Mouse (Mus musculus): ENCODE results near the gene Ascc2. TPM values are rescaled to one million over a fixed set of nuclear protein-coding genes. Genes with fewer than 3 reads are reported as not detected.
"Not testable (repeated sequence)": the region's sequence is repeated elsewhere in the genome, so short reads cannot be mapped to it uniquely, and the experiment has no call there.

Gene Ascc2
- polyA plus RNA-seq, 1 experiment from 2014 or later, result 36.2 TPM

DNA sequence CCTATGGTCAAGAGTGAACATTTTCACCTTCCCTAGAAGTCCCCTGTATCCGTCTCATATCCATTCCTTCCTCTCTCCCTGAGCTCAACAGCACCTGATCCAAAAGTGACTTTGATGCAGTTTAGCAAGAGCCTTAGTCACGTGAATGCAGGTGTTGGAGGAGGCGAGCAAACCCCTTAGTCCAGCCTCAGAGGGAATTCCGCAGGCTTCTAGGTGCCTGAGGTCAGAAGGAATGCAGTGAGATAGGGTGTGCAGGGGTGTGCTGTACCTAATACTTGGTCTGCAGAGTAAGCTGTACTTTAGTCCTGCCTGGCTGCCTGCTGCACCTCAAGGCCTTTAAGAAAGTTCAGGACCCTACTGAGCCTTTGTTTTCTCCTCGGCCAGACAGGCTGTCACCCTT is 6.2 kb downstream of the Ascc2 start:
- 65% methylated on average over 5 of the region's 5 CpGs for WGBS
- no peak for ATAC-seq (ENCODE audit: low FRiP score, low TSS enrichment)

DNA sequence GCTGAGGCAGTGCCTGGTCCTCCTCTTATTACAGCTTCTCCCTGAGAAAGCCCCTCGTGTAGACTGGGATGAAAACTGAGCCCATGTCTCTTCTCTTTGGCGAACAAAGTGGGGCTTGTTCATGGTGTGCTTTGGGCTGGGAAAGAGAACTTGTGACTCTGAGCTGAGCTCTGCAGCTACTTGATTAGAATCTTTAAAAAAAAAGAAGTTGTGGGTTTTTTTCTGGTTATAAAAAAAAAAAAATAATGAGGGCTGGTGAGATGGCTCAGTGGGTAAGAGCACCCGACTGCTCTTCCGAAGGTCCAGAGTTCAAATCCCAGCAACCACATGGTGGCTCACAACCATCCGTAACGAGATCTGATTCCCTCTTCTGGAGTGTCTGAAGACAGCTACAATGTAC is 7.6 kb downstream of the Ascc2 start:
- H3K9ac ChIP-seq (ENCODE audit: low read depth, low read length); H3K27ac ChIP-seq (ENCODE audit: low read depth, low read length); ATAC-seq (ENCODE audit: low FRiP score, low TSS enrichment); H3K4me3 ChIP-seq (ENCODE audit: low read length); H3K9me3 ChIP-seq (ENCODE audit: control insufficient read depth, low read length); H3K4me2 ChIP-seq (replicated peaks; ENCODE audit: low read depth, low read length); H3K4me1 ChIP-seq (ENCODE audit: control insufficient read depth, insufficient read depth, low read length); H3K27me3 ChIP-seq (ENCODE audit: control insufficient read depth, insufficient read depth, low read length): not testable (repeated sequence)
- 87% methylated on average over 4 of the region's 6 CpGs for WGBS
- peaks cover 43% of the 10 kb centered on the region for H3K36me3 ChIP-seq (ENCODE audit: control insufficient read depth, insufficient read depth, low read length)

More for the DNA sequence above, 6.2 kb downstream of the Ascc2 start:
- Histone ChIP-seq H3K4me3 (ENCODE audit: low read length) (no peak overlapping the region), H3K27me3 (ENCODE audit: control insufficient read depth, insufficient read depth, low read length) (no peaks in the 10 kb centered on the region), H3K4me2 (replicated peaks; ENCODE audit: low read depth, low read length) (no peak overlapping the region), H3K9me3 (ENCODE audit: control insufficient read depth, low read length) (no peaks in the 10 kb centered on the region), H3K36me3 (ENCODE audit: control insufficient read depth, insufficient read depth, low read length) (peaks cover 29% of the 10 kb centered on the region; the same call in 1 of the 2 replicates), H3K9ac (ENCODE audit: low read depth, low read length) (no peak overlapping the region), H3K27ac (ENCODE audit: low read depth, low read length) (no peak overlapping the region), H3K4me1 (ENCODE audit: control insufficient read depth, insufficient read depth, low read length) (peaks cover under 1% of the 10 kb centered on the region; the same call in 1 of the 2 replicates)

- Histone ChIP-seq H3K4me1 (ENCODE audit: control insufficient read depth, insufficient read depth, low read length) (no peaks in the 10 kb centered on the region), H3K4me3 (ENCODE audit: low read length) (no peak overlapping the region), H3K36me3 (ENCODE audit: control insufficient read depth, insufficient read depth, low read length) (peaks cover 50% of the 10 kb centered on the region), H3K27me3 (ENCODE audit: control insufficient read depth, insufficient read depth, low read length) (no peaks in the 10 kb centered on the region), H3K9me3 (ENCODE audit: control insufficient read depth, low read length) (no peaks in the 10 kb centered on the region), H3K4me2 (replicated peaks; ENCODE audit: low read depth, low read length) (no peak overlapping the region), H3K27ac (ENCODE audit: low read depth, low read length) (no peak overlapping the region), H3K9ac (ENCODE audit: low read depth, low read length) (no peak overlapping the region)
- ATAC-seq (ENCODE audit: low FRiP score, low TSS enrichment), result no peak
- 81% methylated on average over 9 of the region's 9 CpGs for WGBS
These were observed 8.9 kb downstream of the Ascc2 start for GRCm38 (mm10) chr11:4646409-4646808.

DNA sequence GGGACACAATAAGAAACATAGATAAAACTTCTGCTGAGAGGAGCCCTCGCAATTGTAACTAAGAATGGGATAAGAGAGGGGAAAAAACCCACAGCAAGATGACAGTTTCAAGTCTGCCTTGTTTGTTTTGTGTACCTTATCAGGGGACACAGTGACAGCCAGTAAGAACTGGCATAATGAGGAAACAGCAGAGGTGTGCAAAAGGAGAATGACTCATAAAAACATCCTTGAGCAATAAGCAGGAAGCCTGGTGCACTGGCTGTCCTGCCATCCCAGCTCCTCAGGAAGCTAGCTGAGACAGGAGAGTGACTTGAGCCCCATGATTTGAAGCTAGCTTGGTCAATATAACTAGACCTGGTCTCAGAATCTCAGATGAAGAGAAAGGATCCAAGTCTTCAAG is 22.3 kb downstream of the Ascc2 start:
- no peak overlapping the region for H3K27ac ChIP-seq (ENCODE audit: low read depth, low read length)
- no peak overlapping the region for H3K4me3 ChIP-seq (ENCODE audit: low read length)
- no peak overlapping the region for H3K9ac ChIP-seq (ENCODE audit: low read depth, low read length)
- no peaks in the 10 kb centered on the region for H3K27me3 ChIP-seq (ENCODE audit: control insufficient read depth, insufficient read depth, low read length)
- H3K4me2 ChIP-seq (replicated peaks; ENCODE audit: low read depth, low read length), result no peak overlapping the region
- WGBS, result 89% methylated on average over 1 of the region's 1 CpGs
- H3K4me1 ChIP-seq (ENCODE audit: control insufficient read depth, insufficient read depth, low read length), result no peaks in the 10 kb centered on the region
- H3K9me3 ChIP-seq (ENCODE audit: control insufficient read depth, low read length), result no peaks in the 10 kb centered on the region
- H3K36me3 ChIP-seq (ENCODE audit: control insufficient read depth, insufficient read depth, low read length), result peaks cover 36% of the 10 kb centered on the region
- no peak for ATAC-seq (ENCODE audit: low FRiP score, low TSS enrichment)

- Histone ChIP-seq H3K9ac (ENCODE audit: low read depth, low read length) (no peak overlapping the region), H3K27me3 (ENCODE audit: control insufficient read depth, insufficient read depth, low read length) (no peaks in the 10 kb centered on the region), H3K36me3 (ENCODE audit: control insufficient read depth, insufficient read depth, low read length) (peaks cover 33% of the 10 kb centered on the region), H3K4me3 (ENCODE audit: low read length) (no peak overlapping the region), H3K9me3 (ENCODE audit: control insufficient read depth, low read length) (no peaks in the 10 kb centered on the region), H3K4me1 (ENCODE audit: control insufficient read depth, insufficient read depth, low read length) (no peaks in the 10 kb centered on the region), H3K4me2 (replicated peaks; ENCODE audit: low read depth, low read length) (no peak overlapping the region), H3K27ac (ENCODE audit: low read depth, low read length) (no peak overlapping the region)
- WGBS, result 90% methylated on average over 7 of the region's 7 CpGs
- ATAC-seq (ENCODE audit: low FRiP score, low TSS enrichment), result no peak
These were observed 22.9 kb downstream of the Ascc2 start for GRCm38 (mm10) chr11:4660309-4661025.

- Histone ChIP-seq H3K9ac (ENCODE audit: low read depth, low read length) (no peak overlapping the region), H3K4me2 (replicated peaks; ENCODE audit: low read depth, low read length) (no peak overlapping the region), H3K4me3 (ENCODE audit: low read length) (no peak overlapping the region), H3K27ac (ENCODE audit: low read depth, low read length) (no peak overlapping the region), H3K4me1 (ENCODE audit: control insufficient read depth, insufficient read depth, low read length) (no peaks in the 10 kb centered on the region), H3K9me3 (ENCODE audit: control insufficient read depth, low read length) (no peaks in the 10 kb centered on the region), H3K36me3 (ENCODE audit: control insufficient read depth, insufficient read depth, low read length) (peaks cover 30% of the 10 kb centered on the region), H3K27me3 (ENCODE audit: control insufficient read depth, insufficient read depth, low read length) (no peaks in the 10 kb centered on the region)
- ATAC-seq (ENCODE audit: low FRiP score, low TSS enrichment), result no peak
- WGBS, result 95% methylated on average over 4 of the region's 4 CpGs
These were observed 23.8 kb downstream of the Ascc2 start for GRCm38 (mm10) chr11:4661324-4661723.

DNA sequence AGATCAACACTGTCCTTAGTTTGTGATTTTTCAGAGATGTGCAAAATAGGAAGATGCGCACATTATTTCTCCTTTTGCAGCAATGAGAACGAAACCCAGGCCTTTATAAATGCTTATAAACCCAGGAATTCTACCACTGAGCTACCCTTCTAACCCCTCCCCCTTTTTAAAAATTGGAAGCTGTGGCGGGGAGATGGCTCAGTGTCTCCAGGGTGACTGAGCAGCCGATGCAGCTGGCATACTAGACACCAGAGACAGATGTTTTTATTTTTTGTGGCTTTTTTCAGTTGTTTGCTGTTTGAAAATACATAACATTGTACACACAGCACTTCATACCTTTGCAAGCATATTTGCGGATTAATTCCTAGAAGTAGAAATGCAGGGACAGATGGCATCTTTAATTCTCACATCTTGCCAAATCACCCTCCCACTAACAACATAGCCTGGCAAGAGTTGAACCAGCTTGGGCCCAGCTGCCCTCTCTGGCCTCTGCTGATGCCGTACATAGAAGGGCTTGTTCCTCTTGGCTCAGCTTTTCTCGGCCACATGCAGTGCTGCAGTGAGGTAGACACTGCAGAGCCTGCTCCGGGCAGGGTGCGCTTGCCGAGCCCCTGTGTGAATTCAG is 24.4 kb downstream of the Ascc2 start:
- Histone ChIP-seq H3K4me1 (ENCODE audit: control insufficient read depth, insufficient read depth, low read length) (no peaks in the 10 kb centered on the region), H3K4me3 (ENCODE audit: low read length) (no peak overlapping the region), H3K27ac (ENCODE audit: low read depth, low read length) (no peak overlapping the region), H3K36me3 (ENCODE audit: control insufficient read depth, insufficient read depth, low read length) (peaks cover 30% of the 10 kb centered on the region), H3K4me2 (replicated peaks; ENCODE audit: low read depth, low read length) (no peak overlapping the region), H3K27me3 (ENCODE audit: control insufficient read depth, insufficient read depth, low read length) (no peaks in the 10 kb centered on the region), H3K9ac (ENCODE audit: low read depth, low read length) (no peak overlapping the region), H3K9me3 (ENCODE audit: control insufficient read depth, low read length) (no peaks in the 10 kb centered on the region)
- WGBS, result 85% methylated on average over 10 of the region's 10 CpGs
- ATAC-seq (ENCODE audit: low FRiP score, low TSS enrichment), result no peak

DNA sequence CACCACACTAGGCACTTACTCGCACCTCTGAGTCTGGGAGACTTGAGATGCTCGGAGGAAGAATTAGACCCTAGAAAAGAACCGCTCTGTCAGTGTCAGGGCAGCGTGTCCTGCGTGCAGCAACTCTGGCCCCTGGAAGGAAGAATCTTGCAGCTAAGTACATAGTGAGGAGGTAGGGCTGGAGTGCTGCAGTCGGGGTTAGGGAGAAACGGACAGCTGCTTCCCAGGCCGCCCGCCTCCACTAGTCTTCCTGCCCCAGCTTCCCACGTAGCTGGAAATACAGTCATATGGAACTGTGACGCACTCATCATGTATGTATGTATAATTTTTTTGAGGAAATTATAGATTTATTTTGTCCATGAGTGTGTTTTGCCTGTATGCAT is 24.9 kb downstream of the Ascc2 start:
- Histone ChIP-seq H3K36me3 (ENCODE audit: control insufficient read depth, insufficient read depth, low read length) (peaks cover 30% of the 10 kb centered on the region), H3K27ac (ENCODE audit: low read depth, low read length) (no peak overlapping the region)

GRCm38 (mm10) chr11:4671736-4672135 is 34.2 kb downstream of the Ascc2 start:
- no peak overlapping the region for H3K4me2 ChIP-seq (replicated peaks; ENCODE audit: low read depth, low read length)
- H3K36me3 ChIP-seq (ENCODE audit: control insufficient read depth, insufficient read depth, low read length), result peaks cover 33% of the 10 kb centered on the region
- no peak overlapping the region for H3K27ac ChIP-seq (ENCODE audit: low read depth, low read length)
- no peaks in the 10 kb centered on the region for H3K4me1 ChIP-seq (ENCODE audit: control insufficient read depth, insufficient read depth, low read length)
- ATAC-seq (ENCODE audit: low FRiP score, low TSS enrichment), result no peak
- 78% methylated on average over 4 of the region's 4 CpGs for WGBS
- no peak overlapping the region for H3K4me3 ChIP-seq (ENCODE audit: low read length)
- no peaks in the 10 kb centered on the region for H3K27me3 ChIP-seq (ENCODE audit: control insufficient read depth, insufficient read depth, low read length)
- no peak overlapping the region for H3K9ac ChIP-seq (ENCODE audit: low read depth, low read length)
- H3K9me3 ChIP-seq (ENCODE audit: control insufficient read depth, low read length), result no peaks in the 10 kb centered on the region

More for the DNA sequence above, 24.9 kb downstream of the Ascc2 start:
- Histone ChIP-seq H3K27me3 (ENCODE audit: control insufficient read depth, insufficient read depth, low read length) (no peaks in the 10 kb centered on the region), H3K9ac (ENCODE audit: low read depth, low read length) (no peak overlapping the region; the same call in 1 of the 2 replicates), H3K4me3 (ENCODE audit: low read length) (no peak overlapping the region), H3K4me2 (replicated peaks; ENCODE audit: low read depth, low read length) (no peak overlapping the region), H3K4me1 (ENCODE audit: control insufficient read depth, insufficient read depth, low read length) (no peaks in the 10 kb centered on the region), H3K9me3 (ENCODE audit: control insufficient read depth, low read length) (no peaks in the 10 kb centered on the region)
- 93% methylated on average over 11 of the region's 11 CpGs for WGBS
- no peak for ATAC-seq (ENCODE audit: low FRiP score, low TSS enrichment)

Data from kidney, embryonic 14.5 days (tissue).